Mouse (Mus musculus) bone marrow, adult 2 months (tissue): Measurements from ENCODE around the gene Zfp697. TPM values are rescaled to one million over a fixed set of nuclear protein-coding genes. Genes with fewer than 3 reads are reported as not detected.
"Not testable (repeated sequence)": the region's sequence is repeated elsewhere in the genome, so short reads cannot be mapped to it uniquely, and the experiment has no call there.

Experiments used
- H3K27ac ChIP-seq: fragments of 200-500 bp; 2 replicates; pipeline ENCODE4 v1.5.1; 2012; ENCODE audit warnings: low read depth, mild to moderate bottlenecking, control low read depth, inconsistent platforms, low read length; ENCODE audit not compliant: control insufficient read depth, poor library complexity, insufficient read depth
- H3K4me1 ChIP-seq: fragments of 200-500 bp; 2 replicates; pipeline ENCODE4 v1.6.1; 2011; ENCODE audit warnings: low read length; ENCODE audit not compliant: control insufficient read depth, insufficient read depth
- H3K4me3 ChIP-seq: fragments of 200-500 bp; replicated peaks from 2 replicates; pipeline ENCODE3; 2011; ENCODE audit warnings: mild to moderate bottlenecking, low read depth, low read length, control low read depth; ENCODE audit not compliant: control insufficient read depth
- WGBS: fragments of 180-500 bp; shearing (Covaris S2); methylation state at CpG from one replicate; pipeline ENCODE4 v1.1.7; 2018; 5-methylcytosine and 5-hydroxymethylcytosine counted together
- polyA plus RNA-seq: library from polyadenylated mRNA; stranded (reverse); fragments of >200 nt; gene quantifications from 2 replicates; pipeline ENCODE4 v1.2.4, GENCODE M21; 2011; ENCODE audit warnings: low replicate concordance; ENCODE audit not compliant: missing spikeins, insufficient read depth, insufficient read length

Zfp697 gene
- polyA plus RNA-seq, 1 experiment: not detected

- H3K4me1 ChIP-seq, H3K27ac ChIP-seq, H3K4me3 ChIP-seq: not testable (repeated sequence)
- WGBS: 63% methylated on average over 1 of the region's 2 CpGs
These were observed 87.1 kb downstream of the Zfp697 start for GRCm38 (mm10) chr3:98469323-98469722.

DNA sequence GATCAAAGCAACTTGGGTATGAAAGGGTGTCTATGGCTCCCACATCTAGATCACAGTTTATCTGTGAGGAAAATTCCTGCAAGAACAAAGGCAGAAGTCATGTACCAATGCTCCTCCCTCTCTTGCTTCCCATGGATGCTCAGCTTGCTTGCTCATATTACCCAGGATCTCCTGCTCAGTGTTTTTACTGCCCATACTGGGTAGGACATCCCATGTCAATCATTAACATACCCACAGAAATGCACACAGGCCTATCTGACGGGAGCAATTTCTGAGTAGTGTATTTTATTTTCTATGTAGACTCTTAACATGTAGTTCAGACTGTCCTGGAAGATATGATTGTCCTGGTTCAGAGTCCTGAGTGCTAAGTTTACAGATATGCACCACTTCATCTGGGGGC lies 88.8 kb downstream of the Zfp697 start:
- WGBS: no CpG with 5 or more reads among the region's 1 CpGs
- not testable (repeated sequence) for H3K4me1 ChIP-seq

DNA sequence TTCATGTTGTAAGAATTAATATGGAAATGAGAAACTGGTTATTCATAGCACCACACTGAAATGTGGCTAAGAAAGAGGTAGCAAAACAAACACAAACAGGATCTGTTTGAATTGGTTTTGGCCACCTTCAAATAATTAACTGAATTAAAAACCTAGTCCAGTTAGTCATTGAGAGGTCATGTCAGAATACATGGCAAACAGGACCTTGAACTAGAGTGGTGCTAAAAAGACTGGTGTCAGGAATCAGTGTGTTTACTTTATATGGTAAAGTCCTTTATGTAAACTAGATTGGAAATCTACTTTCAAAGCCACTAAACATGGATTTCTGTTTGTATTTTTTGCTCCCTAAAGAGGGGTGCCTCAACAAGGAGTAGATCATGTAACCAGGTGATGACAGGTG lies 89.2 kb downstream of the Zfp697 start:
- not testable (repeated sequence) for H3K27ac ChIP-seq, H3K4me1 ChIP-seq, H3K4me3 ChIP-seq

More for the DNA sequence above, 88.8 kb downstream of the Zfp697 start:
- H3K4me3 ChIP-seq, H3K27ac ChIP-seq: not testable (repeated sequence)

DNA sequence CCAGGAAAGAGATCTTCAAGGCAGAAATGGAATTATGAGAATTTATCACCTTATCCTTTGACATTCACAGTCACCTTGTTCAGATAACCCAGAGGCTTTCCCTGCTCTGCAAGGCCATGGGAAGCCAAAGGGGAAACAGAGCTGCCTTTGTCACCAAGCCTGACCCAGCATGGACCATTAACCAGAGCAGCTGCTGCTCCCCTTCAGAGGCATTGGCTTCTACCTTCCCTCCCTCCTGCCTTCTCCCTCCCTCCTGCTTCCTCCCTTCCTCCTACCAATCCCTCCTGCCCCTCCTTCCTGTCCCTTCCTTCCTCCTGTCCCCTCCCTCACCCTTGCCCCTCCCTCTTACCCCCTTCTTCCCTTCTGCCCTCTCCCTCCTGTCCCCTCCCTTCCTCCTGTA lies 111.9 kb downstream of the Zfp697 start:
- H3K27ac ChIP-seq, H3K4me3 ChIP-seq, H3K4me1 ChIP-seq: not testable (repeated sequence)

DNA sequence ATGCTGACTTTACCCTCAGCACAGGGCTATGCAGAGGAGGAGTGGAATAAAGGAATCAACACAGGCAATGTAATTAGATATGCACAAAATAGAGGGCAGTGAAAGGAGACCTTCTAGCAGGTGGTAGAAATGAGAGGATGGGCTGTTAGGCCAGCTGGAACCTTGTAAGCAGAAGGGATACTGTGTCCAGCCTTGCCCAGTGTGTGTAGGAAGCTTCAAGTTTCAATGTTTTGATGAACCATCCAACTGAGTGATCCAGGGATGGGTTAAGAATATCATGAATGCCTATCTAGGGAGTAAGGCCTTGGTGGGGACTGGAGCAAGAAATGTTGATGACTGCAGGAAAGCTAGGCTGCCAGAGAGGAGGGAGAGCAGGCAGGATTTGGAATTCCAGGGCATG lies 112.8 kb downstream of the Zfp697 start:
- H3K27ac ChIP-seq, H3K4me1 ChIP-seq, H3K4me3 ChIP-seq: not testable (repeated sequence)

- no CpG with 5 or more reads among the region's 2 CpGs for WGBS
- not testable (repeated sequence) for H3K4me1 ChIP-seq, H3K4me3 ChIP-seq, H3K27ac ChIP-seq
These were observed 114.5 kb downstream of the Zfp697 start for GRCm38 (mm10) chr3:98496762-98497161.

DNA sequence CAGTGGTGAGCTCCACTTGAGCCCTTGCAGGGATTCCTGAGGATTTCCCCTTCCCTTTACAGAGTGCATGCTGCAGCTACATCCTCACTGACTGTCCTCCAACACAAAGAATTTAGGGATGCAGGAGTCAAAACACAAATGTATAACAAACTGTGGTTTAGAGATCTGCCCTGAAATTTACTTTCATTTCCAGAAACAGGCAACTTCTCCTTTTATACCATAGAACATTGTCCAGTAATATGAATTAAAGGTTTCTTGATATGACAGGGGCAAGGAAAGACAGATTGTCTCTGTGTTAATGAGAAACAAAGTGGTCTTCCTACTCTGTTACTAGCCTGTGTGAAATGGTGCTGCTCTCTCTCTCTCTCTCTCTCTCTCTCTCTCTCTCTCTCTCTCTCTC lies 115.1 kb downstream of the Zfp697 start:
- H3K4me3 ChIP-seq, H3K27ac ChIP-seq, H3K4me1 ChIP-seq: not testable (repeated sequence)

GRCm38 (mm10) chr3:98507229-98507628 lies 125.0 kb downstream of the Zfp697 start:
- H3K4me1 ChIP-seq, H3K4me3 ChIP-seq, H3K27ac ChIP-seq: not testable (repeated sequence)
- no CpG with 5 or more reads among the region's 5 CpGs for WGBS

DNA sequence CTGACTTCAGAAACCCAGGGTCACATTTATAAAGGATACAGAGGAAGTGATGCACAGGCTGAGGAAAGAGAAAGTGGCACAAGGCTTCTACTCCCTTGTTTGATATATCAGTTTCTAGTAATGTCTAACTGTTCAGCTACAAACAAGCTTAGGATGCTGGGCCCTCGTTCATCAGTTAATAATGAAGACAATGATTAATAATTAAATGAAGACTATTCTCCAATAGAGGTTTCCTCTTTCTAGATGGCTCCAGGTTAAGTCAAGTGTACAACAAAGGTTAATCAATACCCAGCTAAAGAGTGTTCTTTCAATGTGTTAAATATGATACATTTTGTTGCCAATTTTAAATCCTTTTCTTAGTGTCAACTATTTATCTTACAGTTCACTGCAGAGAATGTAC lies 128.2 kb downstream of the Zfp697 start, which contains the start of gene Hsd3b4:
TSS of gene Hsd3b4 (minus strand) at position 101 of the 400 bp plus-strand sequence.
- H3K4me1 ChIP-seq, H3K27ac ChIP-seq, H3K4me3 ChIP-seq: not testable (repeated sequence)
- WGBS: no CpG with 5 or more reads among the region's 1 CpGs

DNA sequence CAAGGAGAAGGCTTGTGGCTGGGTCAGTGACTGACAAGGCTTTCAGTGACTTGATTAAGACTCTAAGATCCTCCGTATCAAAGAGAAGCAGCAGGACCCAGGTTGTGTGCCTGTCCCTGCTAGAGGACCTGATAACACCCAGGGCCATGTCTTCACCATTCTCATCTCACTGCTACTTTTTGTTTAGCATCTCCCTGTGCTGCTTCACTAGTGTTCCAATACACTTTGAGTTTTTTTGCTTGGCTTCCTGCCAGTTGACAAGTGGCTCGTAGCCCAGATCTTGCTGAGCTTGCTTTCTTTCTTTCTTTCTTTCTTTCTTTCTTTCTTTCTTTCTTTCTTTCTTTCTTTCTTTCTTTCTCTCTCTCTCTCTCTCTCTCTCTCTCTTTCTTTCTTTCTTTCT lies 140.5 kb downstream of the Zfp697 start:
- H3K27ac ChIP-seq, H3K4me1 ChIP-seq, H3K4me3 ChIP-seq: not testable (repeated sequence)
- WGBS: 30% methylated on average over 1 of the region's 2 CpGs

DNA sequence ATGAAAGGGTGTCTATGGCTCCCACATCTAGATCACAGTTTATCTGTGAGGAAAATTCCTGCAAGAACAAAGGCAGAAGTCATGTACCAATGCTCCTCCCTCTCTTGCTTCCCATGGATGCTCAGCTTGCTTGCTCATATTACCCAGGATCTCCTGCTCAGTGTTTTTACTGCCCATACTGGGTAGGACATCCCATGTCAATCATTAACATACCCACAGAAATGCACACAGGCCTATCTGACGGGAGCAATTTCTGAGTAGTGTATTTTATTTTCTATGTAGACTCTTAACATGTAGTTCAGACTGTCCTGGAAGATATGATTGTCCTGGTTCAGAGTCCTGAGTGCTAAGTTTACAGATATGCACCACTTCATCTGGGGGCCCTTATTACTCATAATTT lies 142.3 kb downstream of the Zfp697 start:
- not testable (repeated sequence) for H3K4me1 ChIP-seq, H3K4me3 ChIP-seq, H3K27ac ChIP-seq
- WGBS: no CpG with 5 or more reads among the region's 1 CpGs

- not testable (repeated sequence) for H3K4me1 ChIP-seq, H3K27ac ChIP-seq, H3K4me3 ChIP-seq
These were observed 142.7 kb downstream of the Zfp697 start for GRCm38 (mm10) chr3:98524978-98525377.

DNA sequence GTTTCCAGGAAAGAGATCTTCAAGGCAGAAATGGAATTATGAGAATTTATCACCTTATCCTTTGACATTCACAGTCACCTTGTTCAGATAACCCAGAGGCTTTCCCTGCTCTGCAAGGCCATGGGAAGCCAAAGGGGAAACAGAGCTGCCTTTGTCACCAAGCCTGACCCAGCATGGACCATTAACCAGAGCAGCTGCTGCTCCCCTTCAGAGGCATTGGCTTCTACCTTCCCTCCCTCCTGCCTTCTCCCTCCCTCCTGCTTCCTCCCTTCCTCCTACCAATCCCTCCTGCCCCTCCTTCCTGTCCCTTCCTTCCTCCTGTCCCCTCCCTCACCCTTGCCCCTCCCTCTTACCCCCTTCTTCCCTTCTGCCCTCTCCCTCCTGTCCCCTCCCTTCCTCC lies 165.4 kb downstream of the Zfp697 start:
- not testable (repeated sequence) for H3K4me1 ChIP-seq, H3K27ac ChIP-seq, H3K4me3 ChIP-seq

DNA sequence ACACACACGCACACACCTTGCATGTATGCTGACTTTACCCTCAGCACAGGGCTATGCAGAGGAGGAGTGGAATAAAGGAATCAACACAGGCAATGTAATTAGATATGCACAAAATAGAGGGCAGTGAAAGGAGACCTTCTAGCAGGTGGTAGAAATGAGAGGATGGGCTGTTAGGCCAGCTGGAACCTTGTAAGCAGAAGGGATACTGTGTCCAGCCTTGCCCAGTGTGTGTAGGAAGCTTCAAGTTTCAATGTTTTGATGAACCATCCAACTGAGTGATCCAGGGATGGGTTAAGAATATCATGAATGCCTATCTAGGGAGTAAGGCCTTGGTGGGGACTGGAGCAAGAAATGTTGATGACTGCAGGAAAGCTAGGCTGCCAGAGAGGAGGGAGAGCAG lies 166.2 kb downstream of the Zfp697 start:
- WGBS: 60% methylated on average over 1 of the region's 1 CpGs

GRCm38 (mm10) chr3:98550215-98550614 lies 168.0 kb downstream of the Zfp697 start:
- WGBS: no CpG with 5 or more reads among the region's 2 CpGs
- not testable (repeated sequence) for H3K27ac ChIP-seq

More for the DNA sequence above, 166.2 kb downstream of the Zfp697 start:
- H3K4me1 ChIP-seq, H3K4me3 ChIP-seq, H3K27ac ChIP-seq: not testable (repeated sequence)

More at GRCm38 (mm10) chr3:98550215-98550614, 168.0 kb downstream of the Zfp697 start:
- not testable (repeated sequence) for H3K4me3 ChIP-seq, H3K4me1 ChIP-seq
